Mouse (Mus musculus): ENCODE measurements around the gene Mrpl20. TPM values are rescaled to one million over a fixed set of nuclear protein-coding genes. Genes with fewer than 3 reads are reported as not detected.

Gene Mrpl20
- polyA plus RNA-seq, 1 experiment = 73.4 TPM

- 41% methylated on average over 7 of the region's 7 CpGs for WGBS
- no peak for DNase-seq (ENCODE audit: low read depth, low spot score)
Observed at GRCm38 (mm10) chr4:155848434-155849095, 45.9 kb downstream of the Mrpl20 start.

DNA sequence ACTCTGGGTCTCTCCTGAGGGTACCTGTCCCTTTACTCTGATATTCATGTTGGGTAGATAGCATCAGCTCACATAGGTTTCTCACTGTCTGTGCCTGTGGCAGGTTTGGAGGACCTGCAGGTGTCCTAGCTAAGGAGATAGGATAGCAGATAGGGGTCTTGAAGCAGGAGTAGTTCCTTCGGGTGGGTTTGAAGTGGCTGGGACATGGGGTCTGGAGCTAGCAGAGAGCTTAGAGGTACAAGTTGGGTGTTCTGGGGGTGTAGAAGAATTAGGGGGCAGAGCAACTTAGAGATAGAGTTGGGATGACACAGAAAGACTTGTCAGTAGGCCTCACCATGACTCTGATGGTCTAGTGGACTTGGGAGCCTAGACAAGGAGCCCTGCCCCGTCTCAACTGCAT lies 46.7 kb downstream of the Mrpl20 start:
- WGBS = 80% methylated on average over 2 of the region's 2 CpGs

DNA sequence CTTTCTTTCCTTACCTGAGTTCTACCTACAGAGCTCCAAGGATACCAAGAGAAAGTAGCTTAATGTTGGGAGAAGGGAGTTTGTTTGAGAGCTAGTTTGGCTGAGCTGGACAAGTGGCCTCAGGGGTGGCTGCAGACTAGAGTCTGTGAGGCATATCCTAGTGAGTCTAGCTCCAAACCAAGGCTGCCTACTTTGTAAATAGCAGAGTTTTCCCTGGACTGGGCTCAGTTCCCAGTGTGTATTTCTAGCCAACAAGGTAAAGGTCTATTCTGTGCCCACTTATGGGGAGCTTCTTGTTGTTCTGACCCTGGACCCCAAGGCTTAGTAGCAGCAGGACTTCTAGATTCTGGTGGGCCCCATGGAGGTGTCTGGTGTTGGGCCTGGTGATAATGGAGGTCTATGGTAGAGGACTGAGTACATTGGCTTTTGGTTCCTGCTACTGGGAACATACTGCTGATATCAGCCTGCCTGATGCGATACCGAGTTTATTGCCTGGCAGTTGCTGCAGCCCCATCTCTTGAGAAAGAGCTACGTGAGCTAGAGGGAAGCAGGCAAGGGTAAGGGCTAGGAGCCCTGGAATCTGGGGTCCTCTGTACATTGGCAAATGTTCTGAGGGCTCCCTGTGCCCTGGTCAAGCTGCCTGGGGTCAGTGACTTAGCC lies 47.2 kb downstream of the Mrpl20 start:
- no peak for DNase-seq (ENCODE audit: low read depth, low spot score)
- 65% methylated on average over 3 of the region's 3 CpGs for WGBS

More for the DNA sequence above, 46.7 kb downstream of the Mrpl20 start:
- no peak for DNase-seq (ENCODE audit: low read depth, low spot score)

DNA sequence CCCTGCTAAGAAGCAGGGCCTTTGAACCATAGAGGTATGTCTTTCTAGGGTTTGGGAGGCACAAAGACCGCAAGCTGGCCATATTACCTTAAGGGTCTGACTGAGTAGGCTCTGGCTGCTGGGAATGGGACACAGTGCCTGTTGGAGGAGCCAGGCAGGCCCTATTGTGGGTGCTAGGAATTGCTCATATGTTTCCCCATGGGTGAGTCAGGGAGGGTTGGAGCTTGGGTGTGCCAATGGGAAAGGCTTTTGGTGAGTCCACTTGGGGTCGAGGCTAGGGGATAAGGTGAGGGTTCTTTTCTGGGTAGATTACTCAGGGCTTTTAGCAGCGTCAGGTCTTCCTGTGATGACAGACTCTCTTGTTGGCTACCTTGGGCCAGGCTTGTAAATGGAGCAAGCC lies 48.7 kb downstream of the Mrpl20 start:
- DNase-seq (ENCODE audit: low read depth, low spot score) = no peak
- 79% methylated on average over 3 of the region's 3 CpGs for WGBS

DNA sequence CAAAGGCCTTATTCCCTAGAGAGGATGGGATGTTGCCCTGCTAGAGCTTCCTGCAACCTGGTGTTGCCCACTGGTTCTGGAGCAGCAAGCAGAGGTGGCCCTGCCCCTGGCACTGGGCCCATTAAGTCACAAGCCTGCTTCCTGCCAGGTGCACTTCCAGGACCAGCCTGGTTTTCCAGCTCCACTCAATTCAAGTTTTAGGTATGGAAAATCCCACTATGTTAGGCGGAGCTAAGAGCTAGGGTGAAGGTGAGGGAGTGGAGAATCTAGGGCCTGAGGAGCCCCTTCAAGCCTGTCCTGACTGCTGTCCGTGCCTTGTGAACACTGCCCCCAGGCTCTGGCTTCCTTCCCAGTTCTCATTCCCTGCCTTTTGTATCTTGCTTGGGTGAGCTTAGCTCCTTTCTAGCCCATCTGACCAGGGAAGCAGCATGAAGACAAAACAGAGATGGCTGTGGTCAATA lies 49.3 kb downstream of the Mrpl20 start:
- WGBS = 39% methylated on average over 2 of the region's 2 CpGs
- no peak for DNase-seq (ENCODE audit: low read depth, low spot score)

GRCm38 (mm10) chr4:155853421-155853820 lies 50.7 kb downstream of the Mrpl20 start:
- no peak for DNase-seq (ENCODE audit: low read depth, low spot score)
- WGBS = 91% methylated on average over 9 of the region's 9 CpGs

- 90% methylated on average over 12 of the region's 12 CpGs for WGBS
- DNase-seq (ENCODE audit: low read depth, low spot score) = no peak
Observed at GRCm38 (mm10) chr4:155854991-155855390, 52.3 kb downstream of the Mrpl20 start.

- no peak for DNase-seq (ENCODE audit: low read depth, low spot score)
- whole genome bisulfite sequencing = 93% methylated on average over 12 of the region's 12 CpGs
Observed at GRCm38 (mm10) chr4:155856071-155856470, 53.4 kb downstream of the Mrpl20 start.

DNA sequence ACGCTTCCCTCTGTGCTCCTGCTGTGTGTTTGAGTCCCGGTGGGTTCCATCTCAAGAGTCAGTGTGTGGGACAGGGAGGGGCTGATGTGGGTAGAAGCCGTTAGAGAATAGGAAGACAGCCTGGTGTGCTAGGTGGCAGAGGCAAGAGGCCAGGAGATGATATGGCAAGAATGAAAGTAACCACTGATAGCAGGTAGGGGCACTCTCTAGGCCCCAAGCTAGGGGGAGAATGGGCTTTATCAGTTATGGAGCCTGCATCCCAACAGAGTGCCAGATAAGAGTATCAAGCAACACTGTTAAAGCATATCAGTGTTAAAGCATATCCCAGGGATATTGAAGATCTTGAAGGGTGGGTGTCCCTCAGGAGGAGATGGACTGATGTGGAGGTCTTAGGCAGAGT lies 54.2 kb downstream of the Mrpl20 start:
- 82% methylated on average over 3 of the region's 3 CpGs for WGBS
- DNase-seq (ENCODE audit: low read depth, low spot score) = no peak

- no peak for DNase-seq (ENCODE audit: low read depth, low spot score)
Observed at GRCm38 (mm10) chr4:155859318-155859717, 56.6 kb downstream of the Mrpl20 start.

More at GRCm38 (mm10) chr4:155859318-155859717, 56.6 kb downstream of the Mrpl20 start:
- WGBS = 41% methylated on average over 13 of the region's 13 CpGs

Other genes starting within 250 kb of the Mrpl20 start
- gene Nadk, start 240.5 kb upstream of the Mrpl20 start, polyA plus RNA-seq (2012; rRNA removed) = 142 and 164 TPM in 2 replicates
- 11.4 and 23.7 TPM in 2 replicates for gene Slc35e2, start 201.5 kb upstream of the Mrpl20 start, polyA plus RNA-seq (2012; rRNA removed)
- 43.3 and 43.8 TPM in 2 replicates for gene Cdk11b, start 178.0 kb upstream of the Mrpl20 start, polyA plus RNA-seq (2012; rRNA removed)
- gene Gm10563, start 157.5 kb upstream of the Mrpl20 start, polyA plus RNA-seq (2012; rRNA removed) = not detected in 2 replicates
- gene Mmp23, start 149.5 kb upstream of the Mrpl20 start, polyA plus RNA-seq (2012; rRNA removed) = 19.6 and 19.7 TPM in 2 replicates
- gene Mib2, start 133.7 kb upstream of the Mrpl20 start, polyA plus RNA-seq (2012; rRNA removed) = 36.6 and 47.6 TPM in 2 replicates
- 10.1 and 12.2 TPM in 2 replicates for gene Fndc10, start 108.5 kb upstream of the Mrpl20 start, polyA plus RNA-seq (2012; rRNA removed)
- gene Ssu72, start 98.1 kb upstream of the Mrpl20 start, polyA plus RNA-seq (2012; rRNA removed) = 125 and 153 TPM in 2 replicates
- gene Tmem240, start 68.1 kb upstream of the Mrpl20 start, polyA plus RNA-seq (2012; rRNA removed) = 0.40 and 0.51 TPM in 2 replicates
- gene Atad3a, start 41.8 kb upstream of the Mrpl20 start, polyA plus RNA-seq (2012; rRNA removed) = 78.3 and 91.6 TPM in 2 replicates
- 10.6 and 36.8 TPM in 2 replicates for gene Vwa1, start 28.2 kb upstream of the Mrpl20 start, polyA plus RNA-seq (2012; rRNA removed)
- 0.55 and 1.2 TPM in 2 replicates for gene Tmem88b, start 17.0 kb upstream of the Mrpl20 start, polyA plus RNA-seq (2012; rRNA removed)
- gene Ankrd65, start 12.4 kb upstream of the Mrpl20 start, polyA plus RNA-seq (2012; rRNA removed) = not detected in 2 replicates
- gene Ccnl2, start 9.6 kb downstream of the Mrpl20 start, polyA plus RNA-seq (2012; rRNA removed) = 45.9 and 63.9 TPM in 2 replicates
- gene Aurkaip1, start 28.4 kb downstream of the Mrpl20 start, polyA plus RNA-seq (2012; rRNA removed) = 123 and 143 TPM in 2 replicates
- gene Mxra8, start 36.8 kb downstream of the Mrpl20 start, polyA plus RNA-seq (2012; rRNA removed) = 55.5 and 69.3 TPM in 2 replicates
- 73.8 and 106 TPM in 2 replicates for gene Dvl1, start 44.5 kb downstream of the Mrpl20 start, polyA plus RNA-seq (2012; rRNA removed)
- gene Tas1r3, start 60.5 kb downstream of the Mrpl20 start, polyA plus RNA-seq (2012; rRNA removed) = 1.3 and 1.9 TPM in 2 replicates
- 51.3 and 55.5 TPM in 2 replicates for gene Cptp, start 66.6 kb downstream of the Mrpl20 start, polyA plus RNA-seq (2012; rRNA removed)
- gene Ints11, start 66.7 kb downstream of the Mrpl20 start, polyA plus RNA-seq (2012; rRNA removed) = 36.6 and 36.7 TPM in 2 replicates
- 31.4 and 39.4 TPM in 2 replicates for gene Pusl1, start 88.9 kb downstream of the Mrpl20 start, polyA plus RNA-seq (2012; rRNA removed)
- gene Acap3, start 88.9 kb downstream of the Mrpl20 start, polyA plus RNA-seq (2012; rRNA removed) = 9.5 and 16.3 TPM in 2 replicates
- 77.4 and 92.8 TPM in 2 replicates for gene Ube2j2, start 141.0 kb downstream of the Mrpl20 start, polyA plus RNA-seq (2012; rRNA removed)
- gene C1qtnf12, start 159.4 kb downstream of the Mrpl20 start, polyA plus RNA-seq (2012; rRNA removed) = 77.0 and 151 TPM in 2 replicates
- gene B3galt6, start 189.8 kb downstream of the Mrpl20 start, polyA plus RNA-seq (2012; rRNA removed) = 5.9 and 6.0 TPM in 2 replicates
- 77.4 and 77.7 TPM in 2 replicates for gene Sdf4, start 190.0 kb downstream of the Mrpl20 start, polyA plus RNA-seq (2012; rRNA removed)
- 7.4 and 8.8 TPM in 2 replicates for gene Tnfrsf4, start 211.0 kb downstream of the Mrpl20 start, polyA plus RNA-seq (2012; rRNA removed)
- 5.9 and 6.6 TPM in 2 replicates for gene Tnfrsf18, start 223.3 kb downstream of the Mrpl20 start, polyA plus RNA-seq (2012; rRNA removed)